Mouse (Mus musculus) ES-E14 (cell line): ENCODE results near the gene Dnajb12.

ENCODE experiments used
- HCFC1 ChIP-seq: IDR thresholded peaks from 2 replicates; pipeline ENCODE4 v1.6.1; 2012; ENCODE audit warnings: low read length, inconsistent platforms, borderline replicate concordance; ENCODE audit not compliant: insufficient read depth
- MAFK ChIP-seq: IDR thresholded peaks from 2 replicates; pipeline ENCODE4 v1.6.1; 2014; ENCODE audit warnings: mild to moderate bottlenecking, low read depth, low read length, inconsistent platforms; ENCODE audit not compliant: insufficient read depth
- ZC3H11A ChIP-seq: IDR thresholded peaks from 2 replicates; pipeline ENCODE4 v1.6.1; 2012; ENCODE audit warnings: low read depth, mild to moderate bottlenecking, inconsistent platforms, low read length, borderline replicate concordance
- ZNF384 ChIP-seq: IDR thresholded peaks from 2 replicates; pipeline ENCODE4 v1.6.1; 2012; ENCODE audit warnings: low read depth, low read length, inconsistent platforms

GRCm38 (mm10) chr10:59943421-59943989 is 64.1 kb downstream of the Dnajb12 start:
- no peak for TF ChIP-seq HCFC1
- TF ChIP-seq ZNF384, result no peak
- no peak for TF ChIP-seq ZC3H11A
- TF ChIP-seq MAFK, result no peak
